Mouse (Mus musculus): Measurements from ENCODE around the gene Rabgap1l. TPM values are rescaled to one million over a fixed set of nuclear protein-coding genes. Genes with fewer than 3 reads are reported as not detected.

Gene Rabgap1l
- total and polyA plus RNA-seq, 3 experiments = 19.0 to 68.4 (median 67.6) TPM

- no peak for DNase-seq
- no peak for TF ChIP-seq POLR2A (IDR thresholded peaks at IDR 0.05; ENCODE audit: insufficient read depth, low read depth, low read length)
- TF ChIP-seq CTCF (IDR thresholded peaks at IDR 0.05) = no peak
- no peak for TF ChIP-seq EP300 (IDR thresholded peaks at IDR 0.05; ENCODE audit: insufficient read depth, low read depth, low read length)
These were observed 467.5 kb downstream of the Rabgap1l start for GRCm38 (mm10) chr1:160325542-160325941.

GRCm38 (mm10) chr1:160320690-160321089 is 472.3 kb downstream of the Rabgap1l start:
- no peaks in the 10 kb centered on the region for H3K27me3 ChIP-seq (ENCODE audit: control insufficient read depth, insufficient read depth, low read length)
- H3K36me3 ChIP-seq (ENCODE audit: control insufficient read depth, insufficient read depth, low read length) = no peaks in the 10 kb centered on the region
- H3K4me1 ChIP-seq (ENCODE audit: control insufficient read depth, insufficient read depth, low read length) = no peaks in the 10 kb centered on the region
- no peak for DNase-seq
- no peaks in the 10 kb centered on the region for H3K79me2 ChIP-seq (replicated peaks; ENCODE audit: control insufficient read depth, insufficient read depth, low read length)
- H3K4me3 ChIP-seq = no peak overlapping the region
- no peak overlapping the region for H3K27ac ChIP-seq
- WGBS = 84% methylated on average over 1 of the region's 1 CpGs
- TF ChIP-seq CTCF (IDR thresholded peaks at IDR 0.05) (no peak), POLR2A (IDR thresholded peaks at IDR 0.05; ENCODE audit: insufficient read depth, low read depth, low read length) (no peak), EP300 (IDR thresholded peaks at IDR 0.05; ENCODE audit: insufficient read depth, low read depth, low read length) (no peak)
- intact Hi-C loops (cut with DNase I) = no loop called here
- no peak overlapping the region for H3K9ac ChIP-seq (ENCODE audit: low read depth, low read length)

More at GRCm38 (mm10) chr1:160325542-160325941, 467.5 kb downstream of the Rabgap1l start:
- no peak overlapping the region for H3K27ac ChIP-seq
- intact Hi-C loops (cut with DNase I) = no loop called here
- H3K4me3 ChIP-seq = no peak overlapping the region
- H3K36me3 ChIP-seq (ENCODE audit: control insufficient read depth, insufficient read depth, low read length) = no peaks in the 10 kb centered on the region
- H3K9ac ChIP-seq (ENCODE audit: low read depth, low read length) = no peak overlapping the region
- WGBS = 30% methylated on average over 5 of the region's 5 CpGs
- no peaks in the 10 kb centered on the region for H3K27me3 ChIP-seq (ENCODE audit: control insufficient read depth, insufficient read depth, low read length)
- no peaks in the 10 kb centered on the region for H3K4me1 ChIP-seq (ENCODE audit: control insufficient read depth, insufficient read depth, low read length)
- no peaks in the 10 kb centered on the region for H3K79me2 ChIP-seq (replicated peaks; ENCODE audit: control insufficient read depth, insufficient read depth, low read length)

GRCm38 (mm10) chr1:160318057-160318725 is 474.8 kb downstream of the Rabgap1l start:
- no peak overlapping the region for H3K27ac ChIP-seq
- no peaks in the 10 kb centered on the region for H3K79me2 ChIP-seq (replicated peaks; ENCODE audit: control insufficient read depth, insufficient read depth, low read length)
- H3K4me3 ChIP-seq = no peak overlapping the region
- 82% methylated on average over 8 of the region's 8 CpGs for WGBS
- no peaks in the 10 kb centered on the region for H3K27me3 ChIP-seq (ENCODE audit: control insufficient read depth, insufficient read depth, low read length)
- H3K4me1 ChIP-seq (ENCODE audit: control insufficient read depth, insufficient read depth, low read length) = no peaks in the 10 kb centered on the region
- no peaks in the 10 kb centered on the region for H3K36me3 ChIP-seq (ENCODE audit: control insufficient read depth, insufficient read depth, low read length)
- TF ChIP-seq CTCF (IDR thresholded peaks at IDR 0.05) = no peak
- TF ChIP-seq EP300 (IDR thresholded peaks at IDR 0.05; ENCODE audit: insufficient read depth, low read depth, low read length) = no peak
- TF ChIP-seq POLR2A (IDR thresholded peaks at IDR 0.05; ENCODE audit: insufficient read depth, low read depth, low read length) = no peak
- intact Hi-C loops (cut with DNase I) = no loop called here
- DNase-seq = no peak
- no peak overlapping the region for H3K9ac ChIP-seq (ENCODE audit: low read depth, low read length)

- no peaks in the 10 kb centered on the region; the same call in 1 of the 2 replicates for H3K79me2 ChIP-seq (replicated peaks; ENCODE audit: control insufficient read depth, insufficient read depth, low read length)
These were observed 476.8 kb downstream of the Rabgap1l start for GRCm38 (mm10) chr1:160316239-160316638.

GRCm38 (mm10) chr1:160312658-160313057 is 480.4 kb downstream of the Rabgap1l start:
- H3K79me2 ChIP-seq (replicated peaks; ENCODE audit: control insufficient read depth, insufficient read depth, low read length) = no peaks in the 10 kb centered on the region; the same call in 1 of the 2 replicates
- no peak for DNase-seq
- H3K9ac ChIP-seq (ENCODE audit: low read depth, low read length) = no peak overlapping the region
- intact Hi-C loops (cut with DNase I) = no loop called here
- TF ChIP-seq CTCF (IDR thresholded peaks at IDR 0.05) (no peak), EP300 (IDR thresholded peaks at IDR 0.05; ENCODE audit: insufficient read depth, low read depth, low read length) (no peak), POLR2A (IDR thresholded peaks at IDR 0.05; ENCODE audit: insufficient read depth, low read depth, low read length) (no peak)
- H3K36me3 ChIP-seq (ENCODE audit: control insufficient read depth, insufficient read depth, low read length) = no peaks in the 10 kb centered on the region
- H3K27me3 ChIP-seq (ENCODE audit: control insufficient read depth, insufficient read depth, low read length) = no peaks in the 10 kb centered on the region
- WGBS = 95% methylated on average over 4 of the region's 4 CpGs
- H3K27ac ChIP-seq = no peak overlapping the region
- no peak overlapping the region for H3K4me3 ChIP-seq
- no peaks in the 10 kb centered on the region for H3K4me1 ChIP-seq (ENCODE audit: control insufficient read depth, insufficient read depth, low read length)

More at GRCm38 (mm10) chr1:160316239-160316638, 476.8 kb downstream of the Rabgap1l start:
- H3K4me1 ChIP-seq (ENCODE audit: control insufficient read depth, insufficient read depth, low read length) = no peaks in the 10 kb centered on the region
- 95% methylated on average over 2 of the region's 2 CpGs for WGBS
- DNase-seq = no peak
- TF ChIP-seq CTCF (IDR thresholded peaks at IDR 0.05) (0 out of 2 replicates have a peak, but pooled peaks have one; percentile 14), EP300 (IDR thresholded peaks at IDR 0.05; ENCODE audit: insufficient read depth, low read depth, low read length) (no peak), POLR2A (IDR thresholded peaks at IDR 0.05; ENCODE audit: insufficient read depth, low read depth, low read length) (no peak)
- H3K27me3 ChIP-seq (ENCODE audit: control insufficient read depth, insufficient read depth, low read length) = no peaks in the 10 kb centered on the region
- H3K27ac ChIP-seq = no peak overlapping the region
- no peaks in the 10 kb centered on the region for H3K36me3 ChIP-seq (ENCODE audit: control insufficient read depth, insufficient read depth, low read length)
- intact Hi-C loops (cut with DNase I) = no loop called here
- H3K9ac ChIP-seq (ENCODE audit: low read depth, low read length) = no peak overlapping the region
- no peak overlapping the region for H3K4me3 ChIP-seq

GRCm38 (mm10) chr1:160311861-160312260 is 481.1 kb downstream of the Rabgap1l start:
- intact Hi-C loops (cut with DNase I) = no loop called here
- Histone ChIP-seq H3K27ac (no peak overlapping the region), H3K36me3 (ENCODE audit: control insufficient read depth, insufficient read depth, low read length) (no peaks in the 10 kb centered on the region), H3K4me1 (ENCODE audit: control insufficient read depth, insufficient read depth, low read length) (no peaks in the 10 kb centered on the region), H3K79me2 (replicated peaks; ENCODE audit: control insufficient read depth, insufficient read depth, low read length) (no peaks in the 10 kb centered on the region; the same call in 1 of the 2 replicates), H3K27me3 (ENCODE audit: control insufficient read depth, insufficient read depth, low read length) (no peaks in the 10 kb centered on the region), H3K9ac (ENCODE audit: low read depth, low read length) (no peak overlapping the region), H3K4me3 (no peak overlapping the region)
- no peak for DNase-seq
- 39% methylated on average over 2 of the region's 2 CpGs for WGBS
- TF ChIP-seq EP300 (IDR thresholded peaks at IDR 0.05; ENCODE audit: insufficient read depth, low read depth, low read length) = no peak
- TF ChIP-seq CTCF (IDR thresholded peaks at IDR 0.05) = no peak
